Mouse (Mus musculus): Measurements from ENCODE around the gene Pitpna. TPM values are rescaled to one million over a fixed set of nuclear protein-coding genes. Genes with fewer than 3 reads are reported as not detected.

The Pitpna gene
- polyA plus RNA-seq, 1 experiment from 2014 or later, result 80.6 TPM

DNA sequence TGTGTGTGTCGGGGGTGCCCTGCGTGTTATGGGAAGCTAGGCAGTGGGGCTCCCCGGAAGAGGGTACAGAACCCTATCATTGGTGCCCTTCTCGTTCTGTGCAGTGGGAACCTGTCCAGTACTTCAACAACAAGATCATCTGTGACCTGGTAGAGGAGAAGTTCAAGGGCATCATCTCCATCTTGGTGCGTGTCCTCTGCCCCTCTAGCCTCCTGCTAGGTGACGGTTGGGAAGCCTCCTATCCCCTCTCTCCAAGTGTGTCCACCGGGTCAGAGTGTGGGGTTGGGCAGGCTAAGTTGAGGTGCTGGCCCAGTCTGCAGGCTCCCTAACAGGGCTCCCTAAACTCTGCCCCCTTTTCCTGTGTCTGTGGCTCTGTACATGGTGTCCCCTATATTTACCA lies 74.2 kb downstream of the Pitpna start:
- H3K36me3 ChIP-seq, result peaks cover 61% of the 10 kb centered on the region
- no peak overlapping the region for H3K4me3 ChIP-seq
- no peak for DNase-seq (ENCODE audit: low spot score)
- WGBS, result 91% methylated on average over 7 of the region's 7 CpGs
- no peaks in the 10 kb centered on the region for H3K9me3 ChIP-seq
- H3K27me3 ChIP-seq (ENCODE audit: insufficient read depth, poor library complexity, severe bottlenecking), result peaks cover 5% of the 10 kb centered on the region
- H3K4me1 ChIP-seq (replicated peaks), result peaks cover 4% of the 10 kb centered on the region
- H3K27ac ChIP-seq, result no peak overlapping the region

DNA sequence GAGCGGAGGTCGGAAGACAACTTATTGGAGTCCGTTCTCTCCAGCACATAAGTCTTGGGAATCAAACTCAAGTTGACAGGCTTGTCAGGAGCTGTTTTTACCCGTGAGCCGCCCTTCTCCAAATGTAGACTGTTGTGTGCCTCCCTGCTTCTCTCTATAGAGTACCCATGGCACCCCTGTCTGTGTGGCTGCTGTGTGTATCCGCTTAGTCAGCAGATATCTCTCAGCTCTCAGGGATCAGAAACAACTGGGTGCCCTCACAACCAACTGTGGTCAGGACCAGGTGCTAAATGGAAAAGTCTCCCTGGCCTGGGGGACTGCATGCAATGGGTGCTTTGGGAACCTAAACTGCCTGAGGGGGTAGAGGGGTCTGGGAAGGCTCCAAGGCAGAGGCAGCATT lies 78.4 kb downstream of the Pitpna start:
- Histone ChIP-seq H3K27ac (no peak overlapping the region), H3K9me3 (no peaks in the 10 kb centered on the region), H3K4me3 (no peak overlapping the region), H3K4me1 (replicated peaks) (no peaks in the 10 kb centered on the region), H3K27me3 (ENCODE audit: insufficient read depth, poor library complexity, severe bottlenecking) (no peaks in the 10 kb centered on the region), H3K36me3 (peaks cover 70% of the 10 kb centered on the region)
- DNase-seq (ENCODE audit: low spot score), result no peak
- WGBS, result 92% methylated on average over 6 of the region's 6 CpGs

DNA sequence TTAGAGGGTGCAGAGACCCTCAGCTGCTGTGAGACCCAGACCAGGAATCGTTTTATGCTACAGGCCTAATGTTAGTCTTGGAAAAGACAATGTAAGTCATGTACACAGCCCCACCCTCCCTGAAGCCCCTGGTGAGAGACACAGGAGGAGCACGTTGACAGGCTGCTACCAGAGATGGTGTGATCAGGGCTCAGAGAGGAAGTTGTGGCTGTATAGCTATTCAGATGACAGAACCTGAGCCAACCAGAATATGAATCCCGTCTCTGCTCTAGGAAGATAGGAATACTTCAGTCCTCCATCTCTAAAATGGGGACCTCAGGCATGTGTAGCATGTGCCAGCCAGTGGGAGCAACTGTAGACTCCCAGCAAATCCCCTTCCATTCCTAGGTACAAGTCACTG lies 80.7 kb downstream of the Pitpna start:
- Histone ChIP-seq H3K4me1 (replicated peaks) (no peaks in the 10 kb centered on the region), H3K36me3 (peaks cover 78% of the 10 kb centered on the region), H3K27ac (no peak overlapping the region), H3K27me3 (ENCODE audit: insufficient read depth, poor library complexity, severe bottlenecking) (no peaks in the 10 kb centered on the region), H3K4me3 (no peak overlapping the region), H3K9me3 (no peaks in the 10 kb centered on the region)
- WGBS, result 88% methylated on average over 3 of the region's 3 CpGs
- no peak for DNase-seq (ENCODE audit: low spot score)

DNA sequence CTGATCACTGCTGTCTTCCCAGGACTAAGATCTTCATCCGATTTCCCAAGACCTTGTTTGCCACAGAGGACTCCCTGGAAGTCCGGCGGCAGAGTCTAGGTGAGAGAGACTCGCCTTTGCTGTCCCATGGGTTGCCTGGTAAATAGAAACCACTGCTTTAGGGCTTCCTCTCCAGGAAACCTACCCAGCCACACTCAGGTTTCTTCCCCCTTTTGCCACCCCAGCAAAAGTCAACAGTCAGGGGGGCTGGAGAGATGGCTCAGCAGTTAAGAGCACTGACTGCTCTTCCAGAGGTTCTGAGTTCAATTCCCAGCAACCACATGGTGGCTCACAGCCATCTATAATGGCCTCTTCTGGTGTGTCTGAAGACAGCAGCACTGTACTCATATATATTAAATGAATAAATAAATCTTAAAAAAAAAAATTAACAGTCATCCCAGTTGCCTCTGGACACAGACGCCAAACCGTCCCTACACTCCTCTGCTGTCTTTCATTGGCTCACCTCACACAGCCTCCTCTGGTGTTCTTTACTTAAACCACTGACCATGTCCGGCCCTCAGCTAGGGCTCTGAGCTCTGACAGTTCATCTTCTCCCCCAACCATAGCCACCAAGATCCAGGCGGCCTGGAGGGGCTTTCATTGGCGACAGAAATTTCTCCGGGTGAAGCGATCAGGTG lies 81.4 kb downstream of the Pitpna start:
- DNase-seq (ENCODE audit: low spot score), result no peak
- H3K4me3 ChIP-seq, result no peak overlapping the region
- no peak overlapping the region for H3K27ac ChIP-seq
- H3K9me3 ChIP-seq, result no peaks in the 10 kb centered on the region
- no peaks in the 10 kb centered on the region for H3K27me3 ChIP-seq (ENCODE audit: insufficient read depth, poor library complexity, severe bottlenecking)
- H3K36me3 ChIP-seq, result peaks cover 80% of the 10 kb centered on the region
- 86% methylated on average over 11 of the region's 11 CpGs for WGBS
- no peaks in the 10 kb centered on the region for H3K4me1 ChIP-seq (replicated peaks)

DNA sequence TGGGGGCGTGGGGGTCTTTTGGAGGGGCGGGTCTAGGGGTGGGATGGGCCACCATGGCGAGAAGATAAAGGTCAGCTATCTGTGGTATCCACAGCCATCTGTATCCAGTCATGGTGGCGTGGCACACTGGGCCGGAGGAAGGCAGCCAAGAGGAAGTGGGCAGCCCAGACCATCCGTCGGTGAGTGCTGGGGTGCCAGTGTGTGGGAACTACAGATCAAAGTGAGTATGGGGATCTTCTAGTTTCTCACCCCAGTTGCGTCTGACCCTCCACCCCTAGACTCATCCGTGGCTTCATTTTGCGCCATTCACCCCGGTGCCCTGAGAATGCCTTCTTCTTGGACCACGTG lies 81.9 kb downstream of the Pitpna start:
- Histone ChIP-seq H3K27ac (no peak overlapping the region), H3K36me3 (peaks cover 80% of the 10 kb centered on the region), H3K9me3 (no peaks in the 10 kb centered on the region), H3K27me3 (ENCODE audit: insufficient read depth, poor library complexity, severe bottlenecking) (no peaks in the 10 kb centered on the region), H3K4me1 (replicated peaks) (no peaks in the 10 kb centered on the region), H3K4me3 (no peak overlapping the region)
- DNase-seq (ENCODE audit: low spot score), result no peak
- 93% methylated on average over 12 of the region's 12 CpGs for WGBS

DNA sequence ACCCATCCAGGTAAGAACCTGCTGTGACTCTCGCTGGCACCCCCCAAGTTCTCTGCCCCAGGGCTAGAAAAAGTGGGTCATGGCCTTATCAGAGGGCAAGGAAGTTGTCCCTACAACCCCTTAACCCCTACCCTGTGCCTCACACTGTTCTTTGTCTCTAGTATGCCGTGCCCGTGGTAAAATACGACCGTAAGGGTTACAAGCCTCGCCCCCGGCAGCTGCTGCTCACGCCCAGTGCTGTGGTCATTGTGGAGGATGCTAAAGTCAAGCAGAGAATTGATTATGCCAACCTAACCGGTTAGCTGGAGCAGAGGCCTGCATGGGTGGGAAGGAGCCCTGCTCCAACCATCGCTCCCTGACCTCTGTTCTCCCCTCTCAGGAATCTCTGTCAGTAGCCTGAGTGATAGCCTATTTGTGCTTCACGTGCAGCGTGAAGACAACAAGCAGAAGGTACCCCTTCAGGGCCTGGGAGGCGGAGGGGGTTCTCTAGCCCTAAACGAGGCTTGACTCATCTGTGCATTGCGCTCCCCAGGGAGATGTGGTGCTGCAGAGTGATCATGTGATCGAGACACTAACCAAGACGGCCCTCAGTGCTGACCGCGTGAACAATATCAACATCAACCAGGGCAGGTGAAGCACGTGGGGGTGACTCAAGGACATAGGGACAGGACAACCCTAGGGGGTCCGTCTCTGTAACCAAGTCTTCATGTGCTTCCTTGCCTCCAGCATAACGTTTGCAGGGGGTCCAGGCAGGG lies 83.7 kb downstream of the Pitpna start:
- 88% methylated on average over 22 of the region's 22 CpGs for WGBS
- no peaks in the 10 kb centered on the region for H3K9me3 ChIP-seq
- no peaks in the 10 kb centered on the region for H3K4me1 ChIP-seq (replicated peaks)
- no peak overlapping the region for H3K27ac ChIP-seq
- H3K36me3 ChIP-seq, result peaks cover 64% of the 10 kb centered on the region
- H3K27me3 ChIP-seq (ENCODE audit: insufficient read depth, poor library complexity, severe bottlenecking), result no peaks in the 10 kb centered on the region
- DNase-seq (ENCODE audit: low spot score), result no peak
- no peak overlapping the region for H3K4me3 ChIP-seq

DNA sequence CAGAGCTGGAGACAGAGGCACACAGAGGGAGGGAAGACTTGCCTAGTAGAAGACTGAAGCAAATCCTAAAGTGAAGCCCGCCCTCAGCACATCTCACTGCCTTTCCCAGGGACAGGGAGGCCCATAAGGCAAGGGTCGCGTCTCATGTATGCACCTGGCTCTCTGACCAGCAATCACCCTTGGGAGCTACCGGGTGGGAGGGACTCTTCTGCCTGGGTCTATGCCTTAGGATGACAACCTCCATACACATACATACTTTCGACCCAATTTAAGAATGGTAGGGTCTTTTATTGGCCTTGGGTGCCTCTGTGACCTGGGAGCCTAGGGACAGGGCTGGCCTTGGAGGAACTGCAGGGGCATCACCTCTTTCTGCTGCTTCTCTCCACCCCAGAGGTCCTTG lies 85.5 kb downstream of the Pitpna start:
- no peaks in the 10 kb centered on the region for H3K27me3 ChIP-seq (ENCODE audit: insufficient read depth, poor library complexity, severe bottlenecking)
- H3K36me3 ChIP-seq, result peaks cover 54% of the 10 kb centered on the region
- peaks cover under 1% of the 10 kb centered on the region; the same call in 1 of the 2 replicates for H3K4me1 ChIP-seq (replicated peaks)
- H3K4me3 ChIP-seq, result no peak overlapping the region
- WGBS, result 90% methylated on average over 5 of the region's 5 CpGs
- H3K27ac ChIP-seq, result no peak overlapping the region
- no peaks in the 10 kb centered on the region for H3K9me3 ChIP-seq
- DNase-seq (ENCODE audit: low spot score), result no peak

DNA sequence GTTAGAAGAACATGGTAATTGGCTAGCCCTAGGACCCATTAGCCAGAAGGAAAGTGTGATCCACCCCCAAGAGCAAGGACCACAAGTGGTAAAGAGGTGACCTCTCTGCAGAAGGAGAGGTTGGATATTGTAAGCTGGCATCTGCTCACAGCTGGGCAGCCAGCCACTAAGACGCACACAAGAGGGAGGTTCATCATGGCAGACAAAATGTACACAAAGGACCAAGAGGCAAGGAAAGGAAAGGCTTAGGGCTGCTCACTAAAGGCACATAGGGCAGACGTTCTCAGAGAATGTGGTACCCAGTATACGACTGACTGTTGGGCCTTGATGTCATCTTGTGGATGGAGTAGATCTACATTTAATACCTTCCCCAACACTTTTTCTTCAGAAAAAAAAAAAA lies 87.0 kb downstream of the Pitpna start:
- no peak for DNase-seq (ENCODE audit: low spot score)
- H3K27me3 ChIP-seq (ENCODE audit: insufficient read depth, poor library complexity, severe bottlenecking), result no peaks in the 10 kb centered on the region
- H3K36me3 ChIP-seq, result peaks cover 40% of the 10 kb centered on the region
- no peaks in the 10 kb centered on the region for H3K9me3 ChIP-seq
- no peak overlapping the region for H3K27ac ChIP-seq
- WGBS, result 84% methylated on average over 3 of the region's 3 CpGs
- H3K4me1 ChIP-seq (replicated peaks), result peaks cover 5% of the 10 kb centered on the region; the same call in 1 of the 2 replicates
- H3K4me3 ChIP-seq, result no peak overlapping the region

DNA sequence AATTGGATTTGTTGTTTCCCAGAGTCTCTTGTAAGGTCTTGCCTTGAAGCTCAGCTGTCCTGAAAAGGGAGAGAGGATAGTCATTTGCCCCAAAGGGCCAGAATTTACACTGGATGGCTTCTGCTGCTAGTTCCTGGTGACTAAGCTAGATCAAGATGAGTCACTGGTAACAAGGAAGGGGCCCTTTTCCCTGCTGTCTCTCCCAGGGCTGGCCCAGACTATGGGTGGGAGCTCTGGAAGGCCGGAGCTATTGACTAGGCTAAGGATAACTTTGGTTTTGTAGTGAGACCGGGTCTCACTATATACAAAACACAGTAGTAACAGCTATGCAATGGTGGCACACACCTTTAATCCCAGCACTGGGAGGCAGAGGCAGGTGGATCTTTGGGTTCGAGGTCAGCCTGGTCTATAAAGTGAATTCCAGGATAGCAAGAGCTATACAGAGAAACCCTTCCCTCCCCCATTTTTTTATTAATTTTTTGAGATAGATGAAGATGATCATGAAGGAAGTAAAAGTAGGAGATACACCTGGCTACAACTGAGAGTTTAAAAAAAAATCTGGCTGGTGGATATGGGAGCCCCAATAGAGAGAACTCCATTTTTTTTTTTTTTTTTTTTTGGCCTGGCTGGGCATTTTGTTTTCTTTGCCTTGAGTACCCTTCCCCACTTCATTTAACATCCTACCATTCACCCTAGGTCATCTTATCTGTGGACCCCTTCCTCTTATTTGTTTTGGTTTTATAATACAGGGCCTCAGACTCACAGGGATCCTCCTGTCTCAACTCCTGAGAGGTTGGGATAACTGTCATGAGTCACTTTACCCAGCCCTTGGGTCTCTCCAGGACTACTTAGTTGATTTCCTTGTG lies 90.2 kb downstream of the Pitpna start:
- no peak for DNase-seq (ENCODE audit: low spot score)
- Histone ChIP-seq H3K4me1 (replicated peaks) (peaks cover 18% of the 10 kb centered on the region), H3K27ac (peak overlapping the region; percentile 97), H3K9me3 (no peaks in the 10 kb centered on the region), H3K27me3 (ENCODE audit: insufficient read depth, poor library complexity, severe bottlenecking) (no peaks in the 10 kb centered on the region), H3K36me3 (peaks cover 17% of the 10 kb centered on the region), H3K4me3 (peak overlapping the region; percentile 100)
- 92% methylated on average over 3 of the region's 3 CpGs for WGBS

Other genes with a start within 250 kb of the Pitpna start
- gene Rpa1, start 239.8 kb upstream of the Pitpna start, polyA plus RNA-seq (2016; fragmentation: Nextera tagmentation; extraction: Ambion mirVana), result 136 and 178 TPM in 2 replicates
- gene Smyd4, start 239.7 kb upstream of the Pitpna start, polyA plus RNA-seq (2016; fragmentation: Nextera tagmentation; extraction: Ambion mirVana), result 14.6 and 17.4 TPM in 2 replicates
- 95.3 and 106 TPM in 2 replicates for gene Serpinf1, start 165.4 kb upstream of the Pitpna start, polyA plus RNA-seq (2016; fragmentation: Nextera tagmentation; extraction: Ambion mirVana)
- 0.07 TPM in 1 of 2 replicates, not detected in the other for gene Serpinf2, start 148.5 kb upstream of the Pitpna start, polyA plus RNA-seq (2016; fragmentation: Nextera tagmentation; extraction: Ambion mirVana)
- gene Wdr81, start 133.4 kb upstream of the Pitpna start, polyA plus RNA-seq (2016; fragmentation: Nextera tagmentation; extraction: Ambion mirVana), result 7.7 and 8.6 TPM in 2 replicates
- 11.7 and 12.4 TPM in 2 replicates for gene Tlcd2, start 126.4 kb upstream of the Pitpna start, polyA plus RNA-seq (2016; fragmentation: Nextera tagmentation; extraction: Ambion mirVana)
- 74.8 and 78.1 TPM in 2 replicates for gene Prpf8, start 101.3 kb upstream of the Pitpna start, polyA plus RNA-seq (2016; fragmentation: Nextera tagmentation; extraction: Ambion mirVana)
- 0.35 and 0.65 TPM in 2 replicates for gene Rilp, start 78.0 kb upstream of the Pitpna start, polyA plus RNA-seq (2016; fragmentation: Nextera tagmentation; extraction: Ambion mirVana)
- gene Scarf1, start 74.6 kb upstream of the Pitpna start, polyA plus RNA-seq (2016; fragmentation: Nextera tagmentation; extraction: Ambion mirVana), result 4.9 and 6.4 TPM in 2 replicates
- gene Slc43a2, start 56.4 kb upstream of the Pitpna start, polyA plus RNA-seq (2016; fragmentation: Nextera tagmentation; extraction: Ambion mirVana), result 5.2 and 7.1 TPM in 2 replicates
- gene Inpp5k, start 42.9 kb downstream of the Pitpna start, polyA plus RNA-seq (2016; fragmentation: Nextera tagmentation; extraction: Ambion mirVana), result 20.6 and 24.9 TPM in 2 replicates
- gene Myo1c, start 62.4 kb downstream of the Pitpna start, polyA plus RNA-seq (2016; fragmentation: Nextera tagmentation; extraction: Ambion mirVana), result 16.4 and 19.0 TPM in 2 replicates
- gene Crk, start 91.2 kb downstream of the Pitpna start, polyA plus RNA-seq (2016; fragmentation: Nextera tagmentation; extraction: Ambion mirVana), result 107 and 122 TPM in 2 replicates
- 1,323 and 1,330 TPM in 2 replicates for gene Ywhae, start 144.8 kb downstream of the Pitpna start, polyA plus RNA-seq (2016; fragmentation: Nextera tagmentation; extraction: Ambion mirVana)
- gene Doc2b, start 208.0 kb downstream of the Pitpna start, polyA plus RNA-seq (2016; fragmentation: Nextera tagmentation; extraction: Ambion mirVana), result 0.39 and 0.45 TPM in 2 replicates

Measured in hindbrain, embryonic 10.5 days (tissue).